Mouse (Mus musculus): ENCODE measurements around the gene Rdh16. TPM values are rescaled to one million over a fixed set of nuclear protein-coding genes. Genes with fewer than 3 reads are reported as not detected.

Gene Rdh16
- polyA plus RNA-seq (2015; fragmentation: Nextera tagmentation; extraction: Ambion mirVana) = 12.7 and 13.1 TPM in 2 replicates

DNA sequence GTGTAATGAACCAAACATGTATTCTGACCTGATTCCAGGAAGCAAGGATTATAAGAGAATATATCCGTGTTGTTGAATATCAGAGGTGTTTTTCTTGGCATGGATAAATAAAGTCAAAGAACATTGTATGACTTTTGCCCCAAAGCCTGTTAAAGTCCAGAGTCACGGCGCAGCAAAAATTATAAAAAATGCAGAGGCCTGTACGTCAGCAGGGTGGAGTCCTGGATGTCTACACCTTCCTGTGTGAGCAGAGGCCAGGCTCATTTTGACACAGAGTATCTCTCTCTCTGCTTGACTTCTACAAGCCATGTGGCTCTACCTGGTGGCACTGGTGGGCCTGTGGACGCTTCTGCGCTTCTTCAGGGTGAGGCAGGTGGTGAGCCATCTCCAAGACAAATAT, at the start of gene Rdh16:
Rdh16 (plus strand) TSS at position 262 of the 400 bp plus-strand sequence.
- H3K4me2 ChIP-seq (ENCODE audit: low read length) = no peak within 1 kb of the TSS
- H3K4me3 ChIP-seq (replicated peaks; ENCODE audit: low read depth, low read length) = no peak within 1 kb of the TSS
- H3K4me1 ChIP-seq (replicated peaks; ENCODE audit: insufficient read depth, low read length) = no peaks in the 10 kb centered on the region
- no peak; the same call in 1 of the 2 replicates for ATAC-seq (replicated peaks; ENCODE audit: low FRiP score, low read depth)
- DNase-seq (ENCODE audit: low spot score) = no peak
- H3K9me3 ChIP-seq (replicated peaks; ENCODE audit: low read length) = no peaks in the 10 kb centered on the region
- 79% methylated on average over 6 of the region's 6 CpGs for WGBS
- no peak within 1 kb of the TSS for H3K9ac ChIP-seq (ENCODE audit: low read depth, low read length)
- H3K27me3 ChIP-seq (ENCODE audit: insufficient read depth, low read length) = no peaks in the 10 kb centered on the region
- TF ChIP-seq CTCF (IDR thresholded peaks at IDR 0.05; ENCODE audit: low read depth) = no peak
- H3K36me3 ChIP-seq (ENCODE audit: insufficient read depth, low read length) = no peaks in the 10 kb centered on the region
- no peak within 1 kb of the TSS for H3K27ac ChIP-seq

DNA sequence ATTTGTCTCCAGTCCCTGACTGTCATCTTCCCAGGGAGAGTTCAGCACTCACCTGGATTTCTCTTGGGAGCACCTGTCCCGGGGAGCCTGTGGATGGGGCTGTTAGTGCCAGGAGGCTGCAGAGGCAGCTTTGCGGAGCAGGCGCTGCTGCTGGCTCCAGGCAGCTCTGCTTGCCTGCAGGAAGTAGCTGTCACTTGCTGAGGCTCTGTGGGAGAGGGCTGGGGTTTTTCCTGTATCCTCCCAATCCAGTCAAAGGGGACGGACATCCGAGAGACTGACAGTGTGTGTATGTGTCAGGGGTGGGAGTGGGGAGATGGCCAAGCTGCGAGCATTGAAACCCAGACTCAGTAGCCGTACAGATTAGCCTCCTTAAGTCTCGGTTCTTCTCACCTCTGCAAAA, 49.4 kb upstream of the Rdh16 start, which contains the start of gene Gpr182:
Gpr182 (minus strand) TSS at position 185 of the 400 bp plus-strand sequence.
- WGBS = 38% methylated on average over 8 of the region's 8 CpGs
- no peaks in the 10 kb centered on the region for H3K9me3 ChIP-seq (replicated peaks; ENCODE audit: low read length)
- peak within 1 kb of the TSS; percentile 30 for H3K4me2 ChIP-seq (ENCODE audit: low read length)
- no peaks in the 10 kb centered on the region for H3K27me3 ChIP-seq (ENCODE audit: insufficient read depth, low read length)
- TF ChIP-seq CTCF (IDR thresholded peaks at IDR 0.05; ENCODE audit: low read depth) = no peak
- no peak within 1 kb of the TSS for H3K9ac ChIP-seq (ENCODE audit: low read depth, low read length)
- H3K4me3 ChIP-seq (replicated peaks; ENCODE audit: low read depth, low read length) = peak within 1 kb of the TSS; percentile 20
- H3K27ac ChIP-seq = 0 out of 2 replicates have a peak within 1 kb of the TSS, but pooled peaks have one; percentile 85
- H3K4me1 ChIP-seq (replicated peaks; ENCODE audit: insufficient read depth, low read length) = peaks cover 24% of the 10 kb centered on the region; the same call in 1 of the 2 replicates
- ATAC-seq (replicated peaks; ENCODE audit: low FRiP score, low read depth) (no peak), DNase-seq (ENCODE audit: low spot score) (peak; percentile 73)
- H3K36me3 ChIP-seq (ENCODE audit: insufficient read depth, low read length) = peaks cover 3% of the 10 kb centered on the region; the same call in 1 of the 2 replicates

DNA sequence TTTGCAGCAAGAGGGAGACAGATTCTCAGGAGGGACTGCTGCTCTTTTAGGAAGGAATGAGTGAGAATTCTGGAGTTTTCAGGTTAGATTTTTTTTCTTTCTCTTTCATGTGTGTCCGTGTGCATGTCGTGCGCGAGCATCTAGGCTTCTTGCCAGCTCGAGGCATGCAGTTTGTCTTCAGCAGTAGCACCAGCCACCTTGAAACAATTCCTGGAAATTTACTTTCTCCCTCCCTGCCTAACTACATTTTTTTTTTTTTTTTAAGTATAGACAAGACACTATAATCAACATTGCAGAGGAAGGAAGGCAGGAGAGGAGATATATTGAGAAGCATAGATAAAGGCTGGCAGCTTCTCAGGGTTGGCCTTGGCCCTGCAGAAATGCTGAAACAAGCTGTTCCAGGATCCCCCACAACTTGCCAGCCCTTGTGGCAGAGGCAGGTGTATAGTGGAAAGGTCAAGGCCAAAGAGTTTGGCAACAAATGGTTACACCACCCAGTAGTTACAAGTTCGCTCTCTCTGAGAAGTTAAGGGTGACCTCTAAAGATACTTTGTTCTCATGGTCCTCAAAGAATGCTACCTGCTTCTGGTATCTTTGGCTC, 46.3 kb upstream of the Rdh16 start:
- 0 out of 2 replicates have a peak, but pooled peaks cover 16% of the 10 kb centered on the region for H3K4me1 ChIP-seq (replicated peaks; ENCODE audit: insufficient read depth, low read length)
- H3K9me3 ChIP-seq (replicated peaks; ENCODE audit: low read length) = no peaks in the 10 kb centered on the region
- no peaks in the 10 kb centered on the region for H3K27me3 ChIP-seq (ENCODE audit: insufficient read depth, low read length)
- no peak overlapping the region for H3K27ac ChIP-seq
- no peak overlapping the region for H3K4me2 ChIP-seq (ENCODE audit: low read length)
- no peak for DNase-seq (ENCODE audit: low spot score)
- no peaks in the 10 kb centered on the region for H3K36me3 ChIP-seq (ENCODE audit: insufficient read depth, low read length)
- TF ChIP-seq CTCF (IDR thresholded peaks at IDR 0.05; ENCODE audit: low read depth) = no peak; the same call in 1 of the 2 replicates
- 39% methylated on average over 6 of the region's 6 CpGs for WGBS
- H3K4me3 ChIP-seq (replicated peaks; ENCODE audit: low read depth, low read length) = no peak overlapping the region
- H3K9ac ChIP-seq (ENCODE audit: low read depth, low read length) = no peak overlapping the region
- ATAC-seq (replicated peaks; ENCODE audit: low FRiP score, low read depth) = no peak

DNA sequence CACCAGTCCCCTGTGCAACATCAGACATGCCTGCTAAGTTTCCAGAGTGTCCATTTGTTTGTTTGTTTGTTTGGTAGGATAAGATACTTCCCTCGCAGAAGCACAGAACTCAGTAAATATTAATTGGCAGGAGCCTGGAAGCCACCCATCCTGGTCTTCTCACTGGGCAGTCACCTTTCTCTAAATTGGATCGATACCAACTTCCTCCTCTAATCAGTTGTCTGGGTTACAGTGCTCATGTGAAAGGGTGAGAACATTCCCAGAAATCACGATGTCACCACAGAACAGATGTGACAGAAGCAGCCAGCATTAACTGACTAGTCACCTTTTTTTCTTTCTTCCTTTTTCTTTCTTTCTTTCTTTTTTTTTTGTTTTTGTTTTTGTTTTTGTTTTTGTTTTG, 45.7 kb upstream of the Rdh16 start:
- DNase-seq (ENCODE audit: low spot score) = no peak
- Histone ChIP-seq H3K36me3 (ENCODE audit: insufficient read depth, low read length) (no peaks in the 10 kb centered on the region), H3K4me3 (replicated peaks; ENCODE audit: low read depth, low read length) (no peak overlapping the region), H3K27me3 (ENCODE audit: insufficient read depth, low read length) (no peaks in the 10 kb centered on the region), H3K4me1 (replicated peaks; ENCODE audit: insufficient read depth, low read length) (0 out of 2 replicates have a peak, but pooled peaks cover 11% of the 10 kb centered on the region), H3K4me2 (ENCODE audit: low read length) (no peak overlapping the region), H3K27ac (no peak overlapping the region), H3K9me3 (replicated peaks; ENCODE audit: low read length) (no peaks in the 10 kb centered on the region), H3K9ac (ENCODE audit: low read depth, low read length) (no peak overlapping the region)
- ATAC-seq (replicated peaks; ENCODE audit: low FRiP score, low read depth) = no peak
- TF ChIP-seq CTCF (IDR thresholded peaks at IDR 0.05; ENCODE audit: low read depth) = no peak
- WGBS = 66% methylated on average over 3 of the region's 3 CpGs

DNA sequence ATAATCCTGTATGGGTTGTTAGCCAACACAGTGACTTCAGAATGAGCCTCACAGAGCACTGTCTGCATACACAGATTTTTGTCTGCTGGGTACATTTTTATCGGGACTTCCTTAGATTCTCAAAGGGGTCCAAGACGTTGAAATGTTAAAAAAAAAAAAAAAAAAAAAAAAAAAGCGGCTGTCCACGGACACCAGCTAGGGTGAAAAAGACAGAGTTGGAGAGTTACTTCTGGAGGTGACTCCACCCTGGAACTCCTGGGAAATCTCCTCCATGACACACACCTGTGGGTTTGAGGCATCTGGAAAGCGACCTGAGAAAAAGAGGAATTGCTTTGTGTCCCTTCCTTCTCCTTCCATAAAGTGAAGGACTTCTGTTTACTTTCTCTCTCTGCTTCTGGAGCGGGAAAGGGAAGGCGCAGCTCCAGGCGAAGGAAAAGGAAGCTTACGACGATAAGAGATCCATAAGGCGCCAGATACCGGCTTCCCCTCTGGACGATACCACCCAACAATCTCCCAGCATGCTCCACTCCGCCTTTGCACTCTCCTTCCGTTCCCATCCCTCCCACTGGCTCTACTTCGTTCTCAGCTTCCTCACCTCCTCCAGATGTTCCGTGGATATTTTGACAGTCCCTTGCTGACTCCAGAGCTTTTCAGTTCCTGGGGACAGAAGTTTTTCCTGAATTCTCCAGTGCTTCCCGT, 45.0 kb upstream of the Rdh16 start:
- no peak overlapping the region for H3K4me3 ChIP-seq (replicated peaks; ENCODE audit: low read depth, low read length)
- 0 out of 2 replicates have a peak, but pooled peaks cover 11% of the 10 kb centered on the region for H3K4me1 ChIP-seq (replicated peaks; ENCODE audit: insufficient read depth, low read length)
- peak; percentile 55 for DNase-seq (ENCODE audit: low spot score)
- peak overlapping the region; percentile 46 for H3K4me2 ChIP-seq (ENCODE audit: low read length)
- H3K27me3 ChIP-seq (ENCODE audit: insufficient read depth, low read length) = no peaks in the 10 kb centered on the region
- no peak for TF ChIP-seq CTCF (IDR thresholded peaks at IDR 0.05; ENCODE audit: low read depth)
- ATAC-seq (replicated peaks; ENCODE audit: low FRiP score, low read depth) = no peak
- no peaks in the 10 kb centered on the region for H3K9me3 ChIP-seq (replicated peaks; ENCODE audit: low read length)
- peak overlapping the region; percentile 42; the same call in 1 of the 2 replicates for H3K27ac ChIP-seq
- 0 out of 2 replicates have a peak overlapping the region, but pooled peaks have one; percentile 27 for H3K9ac ChIP-seq (ENCODE audit: low read depth, low read length)
- H3K36me3 ChIP-seq (ENCODE audit: insufficient read depth, low read length) = no peaks in the 10 kb centered on the region
- WGBS = 40% methylated on average over 18 of the region's 18 CpGs

Data from kidney, postnatal 0 days (tissue).